Mouse (Mus musculus): ENCODE measurements around the gene Lsamp.

Lsamp gene

GRCm38 (mm10) chr16:42180025-42180424, 2195.9 kb downstream of the Lsamp start:
- in situ Hi-C loops (cut with MboI, MseI): no loop called here

GRCm38 (mm10) chr16:42180473-42180872, 2196.3 kb downstream of the Lsamp start:
- in situ Hi-C loops (cut with MboI, MseI): no loop called here

GRCm38 (mm10) chr16:42189431-42190081, 2205.4 kb downstream of the Lsamp start:
- in situ Hi-C loops (cut with MboI, MseI): no loop called here

GRCm38 (mm10) chr16:42190114-42191045, 2206.2 kb downstream of the Lsamp start:
- in situ Hi-C loops (cut with MboI, MseI): no loop called here

Measured in T-helper 2 cell (primary cell).